8 mouse cellular contexts compared by ENCODE assay signal in the genomic region with DNA sequence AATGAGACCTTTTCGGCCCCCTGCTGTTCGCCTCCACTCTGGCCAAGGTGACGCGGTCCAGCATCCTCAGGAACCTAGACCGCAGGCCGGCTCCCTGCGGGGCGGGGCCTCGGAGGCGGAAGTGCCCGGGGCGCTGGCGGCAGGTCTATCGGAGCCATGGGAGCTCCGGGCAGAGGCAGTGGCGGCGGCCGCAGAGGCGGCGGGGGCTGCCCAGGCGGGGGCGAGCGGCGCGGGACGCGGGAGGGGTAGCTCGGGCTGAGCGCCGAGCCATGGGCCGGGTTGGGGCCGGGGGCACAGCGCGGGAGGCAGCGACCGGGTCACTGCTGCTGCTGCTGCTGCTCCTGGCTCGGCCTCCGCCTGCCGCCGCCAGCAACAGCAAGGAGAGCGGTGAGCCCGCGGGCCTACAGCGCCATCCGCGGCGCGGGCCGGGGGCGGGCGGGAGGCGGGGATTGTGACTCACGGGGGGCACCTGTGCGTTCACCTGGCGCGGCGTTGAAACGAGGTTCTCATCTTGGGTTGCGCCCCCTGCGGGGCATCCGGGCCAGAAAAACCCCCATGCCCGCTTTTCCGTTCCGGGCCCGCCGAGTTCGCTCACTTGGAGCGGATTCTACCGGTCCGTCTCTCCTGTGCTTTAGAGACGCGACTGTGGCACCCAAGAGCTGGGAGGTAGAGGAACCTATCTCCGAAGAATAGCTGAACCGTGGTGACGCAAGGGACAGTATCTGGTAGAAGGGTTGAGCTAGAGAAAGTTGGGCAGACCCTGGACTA. TPM values are rescaled to one million over a fixed set of nuclear protein-coding genes. Genes with fewer than 3 reads are reported as not detected.
DNase-seq lines count a peak whose midpoint lies in the region; ATAC-seq lines count a peak whose summit lies in the region.

TSS of gene Tmem8 (plus strand) at position 119 of the 768 bp plus-strand sequence.

- WGBS in forebrain, embryonic 13.5 days, result under 1% methylated on average over 52 of the region's 75 CpGs
- WGBS in hindbrain, embryonic 11.5 days, result 1% methylated on average over 56 of the region's 75 CpGs

- no peaks in the 10 kb centered on the region for H3K9me3 ChIP-seq in forebrain, embryonic 13.5 days (replicated peaks)
- H3K9me3 ChIP-seq in hindbrain, embryonic 11.5 days (ENCODE audit: control insufficient read depth, low read length), result no peaks in the 10 kb centered on the region

- peaks cover 70% of the 10 kb centered on the region for H3K27me3 ChIP-seq in forebrain, embryonic 13.5 days
- H3K27me3 ChIP-seq in hindbrain, embryonic 11.5 days (ENCODE audit: control insufficient read depth, insufficient read depth, low read length), result peaks cover 42% of the 10 kb centered on the region

- H3K4me2 ChIP-seq in forebrain, embryonic 13.5 days, result peak within 1 kb of the TSS; percentile 95
- peak within 1 kb of the TSS; percentile 98 for H3K4me2 ChIP-seq in hindbrain, embryonic 11.5 days (replicated peaks; ENCODE audit: low read depth, low read length)

- ATAC-seq in cerebellum, adult (ENCODE audit: insufficient number of reproducible peaks, low FRiP score, low TSS enrichment), result peak; percentile 84; the same call in 1 of the 2 replicates
- peak; percentile 82 for ATAC-seq in forebrain, embryonic 13.5 days
- ATAC-seq in hindbrain, embryonic 11.5 days (ENCODE audit: low FRiP score), result peak; percentile 75

- no peaks in the 10 kb centered on the region for H3K36me3 ChIP-seq in forebrain, embryonic 13.5 days (ENCODE audit: poor library complexity, severe bottlenecking)
- no peaks in the 10 kb centered on the region for H3K36me3 ChIP-seq in hindbrain, embryonic 11.5 days (ENCODE audit: control insufficient read depth, insufficient read depth, low read length)

- peak within 1 kb of the TSS; percentile 85 for H3K9ac ChIP-seq in forebrain, embryonic 13.5 days
- H3K9ac ChIP-seq in hindbrain, embryonic 11.5 days (ENCODE audit: low read depth, low read length), result peak within 1 kb of the TSS; percentile 75

- peak within 1 kb of the TSS; percentile 82 for H3K4me3 ChIP-seq in forebrain, embryonic 13.5 days
- H3K4me3 ChIP-seq in hindbrain, embryonic 11.5 days (ENCODE audit: low read depth, low read length), result peak within 1 kb of the TSS; percentile 79

- peaks cover 19% of the 10 kb centered on the region for H3K4me1 ChIP-seq in forebrain, embryonic 13.5 days
- peaks cover 5% of the 10 kb centered on the region for H3K4me1 ChIP-seq in hindbrain, embryonic 11.5 days (replicated peaks; ENCODE audit: control insufficient read depth, insufficient read depth, low read length)

- DNase-seq in ES-CJ7 (ENCODE audit: low read depth, low spot score), result peak; percentile 67
- DNase-seq in hindbrain, embryonic 11.5 days (ENCODE audit: low spot score), result peak; percentile 77
- peak; percentile 59 to 65 for DNase-seq in layer of hippocampus, postnatal 10 days (ENCODE audit: low spot score in 2 of 2)
- peak; percentile 70 for DNase-seq in lung, postnatal 14 days
- DNase-seq in ovary, postnatal 14 days (ENCODE audit: low spot score), result peak; percentile 48
- DNase-seq in thymus, postnatal 36 days, result peak; percentile 79

- H3K27ac ChIP-seq in forebrain, embryonic 13.5 days, result no peak within 1 kb of the TSS
- no peak within 1 kb of the TSS for H3K27ac ChIP-seq in hindbrain, embryonic 11.5 days (ENCODE audit: low read depth, low read length)

RNA-seq across cellular contexts. Expression of gene Tmem8, which starts in this region (rescaled TPM):
- polyA plus RNA-seq in forebrain, embryonic 13.5 days (2015; fragmentation: Nextera tagmentation; extraction: Ambion mirVana), result 1.5 and 1.9 TPM in 2 replicates
- 1.0 and 1.1 TPM in 2 replicates for polyA plus RNA-seq in hindbrain, embryonic 11.5 days (2014; fragmentation: Nextera tagmentation; extraction: Ambion mirVana)
- total RNA-seq in layer of hippocampus, postnatal 10 days (2021), result 1 to 10 TPM; 7.6 to 7.8 TPM
